Mouse (Mus musculus): ENCODE data around the gene C1qtnf5.
"Not testable (repeated sequence)": the region's sequence is repeated elsewhere in the genome, so short reads cannot be mapped to it uniquely, and the experiment has no call there.

C1qtnf5 gene

DNA sequence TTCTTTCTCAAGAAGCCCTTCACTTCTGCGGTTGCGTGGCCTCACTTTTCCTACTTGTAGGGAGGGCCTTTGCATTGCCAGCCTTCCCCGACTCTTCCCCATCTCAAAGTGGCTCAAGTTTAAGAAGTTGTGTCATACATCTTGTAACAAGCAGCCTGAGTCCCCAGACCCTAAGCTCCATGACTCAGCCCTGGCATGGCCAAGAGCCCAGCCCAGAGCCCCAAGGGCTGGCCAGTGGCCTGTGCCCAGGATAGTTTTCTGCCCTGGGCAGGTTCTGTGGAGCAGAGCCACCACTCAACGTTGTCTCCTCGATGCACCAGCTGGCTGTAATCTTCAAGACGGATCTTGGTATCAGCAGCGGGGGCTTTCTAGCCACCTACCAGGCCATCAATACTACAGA, 2.2 kb upstream of the C1qtnf5 start:
- DNase-seq (ENCODE audit: low spot score in 2 of 2), result no peak

DNA sequence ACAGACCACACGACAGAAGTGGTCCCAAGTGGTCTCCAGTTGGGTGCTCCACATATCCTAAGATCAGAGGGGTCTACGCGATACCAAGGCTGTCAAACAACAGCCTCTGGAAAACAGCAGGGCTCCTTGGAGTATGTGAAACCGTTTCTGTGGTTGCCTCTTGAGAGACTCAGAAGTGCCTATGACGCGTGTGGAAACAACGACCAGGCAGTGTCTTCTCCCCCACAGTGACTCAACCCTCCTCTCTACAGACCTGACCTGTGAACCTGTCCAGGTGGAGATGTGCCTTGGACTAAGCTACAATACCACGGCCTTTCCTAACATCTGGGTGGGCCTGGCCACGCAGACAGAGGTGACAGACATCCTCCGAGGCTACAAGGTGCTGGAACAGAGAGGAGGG, 1.3 kb upstream of the C1qtnf5 start:
- no peak for DNase-seq (ENCODE audit: low spot score in 2 of 2)

DNA sequence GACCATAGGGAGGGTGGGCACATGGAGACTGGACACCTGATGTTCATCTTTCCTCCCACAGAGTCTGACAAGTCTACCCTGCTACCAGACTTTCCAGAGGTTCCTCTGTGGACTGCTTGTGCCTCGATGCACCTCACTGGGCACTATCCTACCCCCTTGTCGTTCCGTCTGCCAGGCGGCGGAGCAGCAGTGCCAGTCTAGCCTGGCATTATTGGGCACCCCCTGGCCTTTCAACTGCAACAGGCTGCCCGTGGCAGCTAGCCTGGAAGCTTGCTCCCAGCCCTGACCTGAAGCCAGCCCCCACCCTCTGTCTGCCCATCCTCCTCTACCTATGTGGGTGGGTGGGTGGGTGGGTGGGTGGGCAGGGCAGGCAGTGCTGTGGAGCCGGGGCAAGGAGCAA, 863 bp upstream of the C1qtnf5 start:
- DNase-seq (ENCODE audit: low spot score in 2 of 2), result no peak

GRCm38 (mm10) chr9:44106596-44106995, 449 bp upstream of the C1qtnf5 start:
- DNase-seq (ENCODE audit: low spot score in 2 of 2), result no peak

- no peak for DNase-seq (ENCODE audit: low spot score in 2 of 2)
Observed at GRCm38 (mm10) chr9:44107557-44108179, 623 bp downstream of the C1qtnf5 start.

DNA sequence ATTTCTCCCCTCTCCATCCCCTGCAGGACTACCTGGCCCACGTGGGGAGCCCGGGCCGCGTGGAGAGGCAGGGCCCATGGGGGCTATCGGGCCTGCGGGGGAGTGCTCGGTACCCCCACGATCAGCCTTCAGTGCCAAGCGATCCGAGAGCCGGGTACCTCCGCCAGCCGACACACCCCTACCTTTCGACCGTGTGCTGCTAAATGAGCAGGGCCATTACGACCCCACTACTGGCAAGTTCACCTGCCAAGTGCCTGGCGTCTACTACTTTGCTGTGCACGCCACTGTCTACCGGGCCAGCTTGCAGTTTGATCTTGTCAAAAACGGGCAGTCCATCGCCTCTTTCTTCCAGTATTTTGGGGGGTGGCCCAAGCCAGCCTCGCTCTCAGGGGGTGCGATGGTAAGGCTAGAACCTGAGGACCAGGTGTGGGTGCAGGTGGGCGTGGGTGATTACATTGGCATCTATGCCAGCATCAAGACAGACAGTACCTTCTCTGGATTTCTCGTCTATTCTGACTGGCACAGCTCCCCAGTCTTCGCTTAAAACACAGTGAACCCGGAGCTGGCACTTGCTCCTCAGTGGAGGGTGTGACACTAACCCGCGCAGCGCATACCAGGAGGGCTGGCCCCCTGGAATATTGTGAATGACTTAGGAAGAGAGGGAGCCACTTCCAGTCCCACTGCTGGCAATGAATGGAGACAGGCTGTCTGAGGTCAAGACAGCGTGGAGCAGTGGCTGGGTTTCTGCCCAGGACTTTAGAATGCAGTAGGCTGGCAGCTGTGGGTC, 1.4 kb downstream of the C1qtnf5 start:
- DNase-seq (ENCODE audit: low spot score in 2 of 2), result no peak

DNA sequence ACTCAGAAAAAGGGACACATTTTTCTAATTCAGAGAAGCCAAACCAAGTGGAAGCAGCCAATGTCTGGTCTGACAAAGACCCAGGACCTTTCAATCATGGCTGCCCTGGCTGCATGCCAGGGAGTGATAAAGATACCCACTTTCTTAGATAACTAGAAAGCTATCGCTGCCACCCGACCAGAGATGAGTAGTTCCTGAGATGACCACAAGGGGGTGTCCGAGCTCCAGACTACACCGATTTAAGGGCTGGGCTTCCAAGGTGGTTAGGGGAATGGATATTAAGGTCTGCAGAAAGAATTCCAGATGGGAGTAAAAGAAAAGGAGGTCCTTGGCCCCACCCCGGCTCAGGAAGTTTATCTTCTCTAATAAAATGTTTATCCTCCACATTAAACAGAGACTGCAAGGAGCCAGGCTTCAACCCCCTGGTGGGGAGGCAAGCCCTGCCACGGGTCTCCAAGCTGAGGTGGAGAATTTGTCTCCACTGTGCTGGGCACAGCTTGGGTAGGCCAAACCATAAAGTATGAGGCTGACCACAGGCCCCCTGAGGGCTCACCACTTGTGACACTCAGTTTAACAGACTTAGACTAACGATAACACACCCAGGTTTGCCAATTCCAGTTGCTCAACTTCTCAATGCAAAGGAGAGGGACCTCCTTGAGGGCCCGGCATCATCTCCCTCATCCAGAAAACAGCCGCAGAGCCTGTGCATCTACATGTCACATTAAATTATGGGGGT, 2.5 kb downstream of the C1qtnf5 start:
- DNase-seq (ENCODE audit: low spot score in 2 of 2), result peak; percentile 75 to 78

DNA sequence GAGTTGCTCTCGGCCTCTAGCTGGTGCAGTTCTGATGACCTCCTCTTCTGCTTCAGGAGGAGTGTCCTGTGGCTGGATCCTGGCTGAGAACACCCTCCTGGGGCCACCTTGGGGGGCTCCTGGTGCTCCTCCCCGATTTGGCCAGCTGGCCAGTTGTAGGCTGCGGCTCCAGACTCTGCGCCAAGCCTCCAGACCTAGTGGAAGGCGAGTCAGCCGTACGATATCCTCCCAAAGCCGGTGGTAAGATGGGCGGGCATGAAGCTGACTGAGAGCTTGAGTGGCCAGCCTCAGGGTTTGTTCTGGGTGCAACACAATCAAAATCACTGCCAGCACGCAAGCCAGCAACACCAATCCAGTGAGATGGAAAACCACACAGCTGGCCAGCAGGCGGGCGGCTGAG, 4.9 kb downstream of the C1qtnf5 start:
- not testable (repeated sequence) for DNase-seq (ENCODE audit: low spot score in 2 of 2)

- peak; percentile 78 to 90 for DNase-seq (ENCODE audit: low spot score in 2 of 2)
Observed at GRCm38 (mm10) chr9:44113105-44113789, 6.2 kb downstream of the C1qtnf5 start, which contains the start of the genes Gm49380 and Rnf26. Gene Gm49380, minus strand, starts transcription at chr9:44113500. Gene Rnf26, minus strand, starts transcription at chr9:44113517.

GRCm38 (mm10) chr9:44114453-44114852, 7.4 kb downstream of the C1qtnf5 start:
- DNase-seq (ENCODE audit: low spot score in 2 of 2), result no peak

DNA sequence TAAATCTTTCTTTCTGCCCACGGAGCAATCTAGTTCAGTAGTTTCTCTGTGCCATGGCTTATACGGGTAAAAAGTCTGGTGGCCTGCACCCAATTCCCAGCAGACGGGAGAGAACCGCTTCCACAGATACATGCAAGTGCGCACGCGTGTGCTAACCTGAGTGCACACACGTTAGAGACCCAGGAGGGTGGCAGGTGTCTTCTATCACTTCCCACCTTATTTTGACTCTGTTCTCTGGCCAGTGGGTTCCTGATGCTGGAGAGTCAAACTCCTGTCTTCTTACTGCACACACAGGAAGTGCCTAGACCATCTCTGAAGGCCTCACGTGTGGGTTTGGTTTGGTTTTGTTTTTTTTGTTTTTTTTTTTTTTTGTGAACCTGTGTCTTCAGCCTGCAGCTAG, 8.6 kb downstream of the C1qtnf5 start:
- DNase-seq (ENCODE audit: low spot score in 2 of 2), result no peak

- no peak for DNase-seq (ENCODE audit: low spot score in 2 of 2)
Observed at GRCm38 (mm10) chr9:44116182-44116581, 9.1 kb downstream of the C1qtnf5 start.

- no peak for DNase-seq (ENCODE audit: low spot score in 2 of 2)
Observed at GRCm38 (mm10) chr9:44119011-44119410, 12.0 kb downstream of the C1qtnf5 start.

DNA sequence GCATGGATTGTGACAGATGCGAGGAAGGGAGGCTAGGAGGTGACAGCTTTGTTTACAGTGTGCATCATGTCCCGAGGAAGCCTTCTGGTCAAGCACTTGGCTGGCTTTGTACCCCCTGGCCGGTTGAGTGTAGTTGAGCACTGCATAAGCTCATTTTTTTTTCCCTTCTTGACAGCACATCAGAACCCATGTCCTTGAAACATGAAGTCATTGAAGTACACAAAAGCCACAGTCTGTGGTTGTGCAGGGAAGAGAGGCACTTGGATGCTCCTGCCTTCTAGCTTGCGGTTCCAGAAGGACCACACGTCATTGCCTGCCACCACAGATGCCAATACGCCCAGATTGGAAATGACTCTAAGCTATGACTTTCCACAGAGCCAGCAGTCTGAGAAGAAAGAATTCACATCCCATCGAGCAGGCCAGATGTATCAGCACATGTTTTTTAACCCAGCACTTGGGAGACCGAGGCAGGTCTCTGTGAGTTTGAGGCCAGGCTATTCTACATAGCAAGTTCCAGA, 13.0 kb downstream of the C1qtnf5 start:
- no peak for DNase-seq (ENCODE audit: low spot score in 2 of 2)

GRCm38 (mm10) chr9:44124317-44124716, 17.3 kb downstream of the C1qtnf5 start:
- no peak for DNase-seq (ENCODE audit: low spot score in 2 of 2)

GRCm38 (mm10) chr9:44125026-44125425, 18.0 kb downstream of the C1qtnf5 start:
- DNase-seq (ENCODE audit: low spot score in 2 of 2), result no peak

DNA sequence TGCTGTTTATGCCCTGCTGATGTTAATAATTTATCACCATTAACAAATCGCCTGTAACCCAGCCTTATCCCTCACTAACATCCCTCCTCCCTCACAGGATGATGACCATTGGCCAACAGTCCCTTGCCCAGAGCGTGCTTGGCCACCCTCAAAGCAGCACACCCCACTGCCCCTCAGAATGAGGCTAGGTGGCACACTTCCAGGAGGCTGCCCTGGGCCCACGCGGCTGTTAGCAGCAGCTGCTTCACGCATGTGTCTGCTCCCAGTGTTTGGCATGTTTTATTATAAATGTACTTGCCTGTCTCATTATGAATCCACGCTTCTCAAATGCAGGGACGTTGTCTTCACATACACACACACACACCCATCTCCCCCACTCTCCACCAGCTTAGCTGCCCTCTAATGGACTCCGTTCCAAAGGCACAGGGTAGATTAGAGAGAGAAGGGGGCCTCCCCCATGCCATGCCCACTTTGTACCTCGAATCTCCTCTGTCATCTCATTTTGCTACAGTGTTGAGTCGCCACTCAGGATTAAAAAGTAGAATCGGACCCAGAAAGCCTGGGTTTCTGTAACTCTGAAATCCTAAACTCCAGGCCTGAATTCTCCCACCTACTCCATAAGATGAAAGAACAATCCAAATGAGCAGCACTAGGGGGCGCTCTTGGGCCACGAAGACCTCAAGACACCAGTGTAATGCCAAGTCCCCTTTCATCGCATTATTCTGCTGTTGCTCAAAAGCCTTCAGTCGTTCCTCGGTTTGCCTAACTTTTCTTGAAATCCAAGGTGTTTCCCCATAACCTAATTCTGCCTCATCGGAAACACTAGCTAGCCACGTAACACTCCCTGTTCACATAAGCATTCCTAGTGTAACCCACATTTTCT, 18.7 kb downstream of the C1qtnf5 start:
- DNase-seq (ENCODE audit: low spot score in 2 of 2), result peak; percentile 84 to 90

GRCm38 (mm10) chr9:44126746-44127145, 19.7 kb downstream of the C1qtnf5 start:
- no peak for DNase-seq (ENCODE audit: low spot score in 2 of 2)

DNA sequence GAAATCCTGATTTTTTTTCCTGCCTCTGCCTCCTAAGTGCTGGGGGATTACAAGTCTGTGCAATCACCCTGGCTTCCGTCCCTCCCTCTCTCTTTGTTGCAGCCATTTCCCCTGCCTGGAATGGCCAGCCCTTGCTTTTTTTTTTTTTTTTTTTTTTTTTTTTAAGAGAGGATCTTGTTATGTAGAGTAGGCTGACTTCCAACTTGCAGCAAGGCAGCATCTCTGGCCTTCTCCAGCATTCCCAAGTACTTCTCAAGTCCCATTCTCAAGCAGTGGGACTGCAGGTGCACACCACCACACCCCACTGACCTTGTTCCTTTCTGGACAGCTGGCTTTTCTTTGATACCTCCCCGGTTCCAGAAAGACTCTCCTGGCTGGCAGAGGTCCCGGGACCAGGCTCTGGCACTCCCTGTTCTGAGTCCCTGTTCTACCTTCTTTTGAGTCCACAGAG, 20.3 kb downstream of the C1qtnf5 start:
- no peak for DNase-seq (ENCODE audit: low spot score in 2 of 2)

GRCm38 (mm10) chr9:44129633-44130032, 22.6 kb downstream of the C1qtnf5 start:
- no peak for DNase-seq (ENCODE audit: low spot score in 2 of 2)

DNA sequence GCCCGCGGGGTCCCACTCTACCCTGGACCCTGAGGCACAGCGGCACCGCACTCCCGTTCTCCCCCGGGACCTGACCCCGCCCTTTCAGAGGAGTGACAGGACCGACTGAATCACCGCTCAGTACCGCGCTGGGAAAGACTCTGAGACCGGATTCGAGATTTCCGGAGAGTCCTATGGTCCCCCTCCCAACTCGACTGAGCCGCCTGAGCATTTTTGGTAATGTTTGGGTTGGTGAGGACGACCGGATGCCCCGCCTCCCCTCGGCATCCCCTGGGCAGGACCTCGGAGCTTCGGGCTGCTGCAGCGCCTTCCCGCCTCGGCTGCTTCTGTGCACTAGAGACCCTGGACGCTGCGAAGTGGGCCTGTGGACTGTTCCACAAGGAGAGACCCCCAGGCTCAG, 23.0 kb downstream of the C1qtnf5 start:
- no peak for DNase-seq (ENCODE audit: low spot score in 2 of 2)
